ENCODE assay signal across 15 mouse cellular contexts in the genomic region with DNA sequence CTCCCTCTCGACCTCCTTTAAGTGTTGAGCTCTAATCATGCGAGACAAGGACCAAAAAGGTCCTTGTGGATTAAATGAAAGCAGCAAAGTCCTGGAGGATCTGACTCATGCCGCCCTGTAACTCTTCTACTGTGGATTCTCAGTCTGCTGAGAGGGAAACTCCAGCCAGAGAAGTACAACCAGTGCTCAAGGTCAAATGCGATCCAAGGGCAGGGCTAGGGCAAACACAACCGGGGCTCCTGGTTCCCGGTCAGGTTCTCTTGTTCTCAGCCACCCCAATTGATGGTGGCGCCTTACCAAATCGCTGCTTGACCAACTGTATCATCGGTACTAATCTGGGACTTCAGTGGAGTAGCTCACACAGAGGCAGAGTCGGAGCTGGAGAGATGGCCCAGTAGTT. TPM values are rescaled to one million over a fixed set of nuclear protein-coding genes. Genes with fewer than 3 reads are reported as not detected.
DNase-seq lines count a peak whose midpoint lies in the region; ATAC-seq and TF ChIP-seq lines count a peak whose summit lies in the region.
"Had no signal": no experiment of that assay in that cellular context is flagged by ENCODE, and none has a peak within 500 bp of the region (broad histone marks: within the 10 kb centered on the region; RNA-seq: fewer than 3 reads in every experiment).

No protein-coding gene starts in this region.

- H3K36me3 ChIP-seq in kidney, embryonic 16.5 days (ENCODE audit: insufficient read depth, low read length): no peaks in the 10 kb centered on the region
- H3K36me3 ChIP-seq in hindbrain, embryonic 13.5 days: peaks cover 4% of the 10 kb centered on the region; the same call in 1 of the 2 replicates
- H3K36me3 ChIP-seq in forebrain, embryonic 11.5 days (ENCODE audit: control insufficient read depth, insufficient read depth, low read length): no peaks in the 10 kb centered on the region
- H3K36me3 ChIP-seq: stomach, embryonic 15.5 days had no signal

- H3K9me3 ChIP-seq in kidney, embryonic 16.5 days (ENCODE audit: low read length): no peaks in the 10 kb centered on the region
- H3K9me3 ChIP-seq in hindbrain, embryonic 13.5 days: no peaks in the 10 kb centered on the region
- H3K9me3 ChIP-seq in forebrain, embryonic 11.5 days (ENCODE audit: control insufficient read depth, low read length): no peaks in the 10 kb centered on the region
- H3K9me3 ChIP-seq: embryonic facial prominence, embryonic 12.5 days; hindbrain, embryonic 10.5 days; limb, embryonic 12.5 days; megakaryocyte, embryonic 14.5 days; stomach, embryonic 15.5 days had no signal

- DNase-seq in heart, adult 11 months: peak; percentile 90
- no peak for DNase-seq in heart, postnatal 4 days
- DNase-seq in Patski (ENCODE audit: low read depth, low spot score): peak; percentile 78
- peak; percentile 13 to 17 for DNase-seq in cerebellum, postnatal 10 days
- no peak for DNase-seq in yolk sac, embryonic 10.5 days (ENCODE audit: low spot score)
- no peak for DNase-seq in forebrain, embryonic 11.5 days (ENCODE audit: low spot score)
- DNase-seq: forebrain, postnatal 0 days had no signal

- no peaks in the 10 kb centered on the region for H3K27me3 ChIP-seq in Patski
- no peaks in the 10 kb centered on the region for H3K27me3 ChIP-seq in kidney, embryonic 16.5 days (ENCODE audit: insufficient read depth, low read length)
- no peaks in the 10 kb centered on the region for H3K27me3 ChIP-seq in hindbrain, embryonic 13.5 days
- H3K27me3 ChIP-seq in forebrain, embryonic 11.5 days (ENCODE audit: control insufficient read depth, insufficient read depth, low read length): no peaks in the 10 kb centered on the region
- H3K27me3 ChIP-seq: embryonic facial prominence, embryonic 12.5 days; limb, embryonic 12.5 days; megakaryocyte, embryonic 14.5 days; stomach, embryonic 15.5 days had no signal

- H3K4me3 ChIP-seq in kidney, embryonic 16.5 days (ENCODE audit: low read length): no peak overlapping the region
- no peak overlapping the region for H3K4me3 ChIP-seq in hindbrain, embryonic 13.5 days
- no peak overlapping the region for H3K4me3 ChIP-seq in forebrain, embryonic 11.5 days (ENCODE audit: low read depth, low read length)
- H3K4me3 ChIP-seq: embryonic facial prominence, embryonic 12.5 days; hindbrain, embryonic 10.5 days; limb, embryonic 12.5 days; myocyte; stomach, embryonic 15.5 days had no signal

- 72% methylated on average over 10 of the region's 10 CpGs for WGBS in kidney, embryonic 16.5 days
- 91% methylated on average over 10 of the region's 10 CpGs for WGBS in hindbrain, embryonic 13.5 days
- WGBS in forebrain, embryonic 11.5 days: 83% methylated on average over 10 of the region's 10 CpGs

- CTCF ChIA-PET in Patski (lab: Charles Lee): interaction anchor here (1.6 to 2.6 kb wide), 2 partner anchors 10 to 144 kb away, joined by 7 to 19 read pairs; no protein-coding TSS in a partner anchor

- H3K4me2 ChIP-seq in kidney, embryonic 16.5 days (replicated peaks; ENCODE audit: low read depth, low read length): no peak overlapping the region
- H3K4me2 ChIP-seq in hindbrain, embryonic 13.5 days: no peak overlapping the region
- H3K4me2 ChIP-seq in forebrain, embryonic 11.5 days (ENCODE audit: low read depth, low read length, severe bottlenecking): no peak overlapping the region
- H3K4me2 ChIP-seq: embryonic facial prominence, embryonic 12.5 days; limb, embryonic 12.5 days; stomach, embryonic 15.5 days had no signal

- in situ Hi-C loops in Patski (cut with MboI; ENCODE audit: low pct_unique_long_range_greater_than_20kb): loop anchor here (5.0 kb wide), 1 partner anchor 84 kb away; no protein-coding TSS in a partner anchor

- ATAC-seq in Patski: peak; percentile 36
- ATAC-seq in kidney, embryonic 16.5 days (ENCODE audit: low FRiP score, low TSS enrichment): no peak
- ATAC-seq in hindbrain, embryonic 13.5 days (ENCODE audit: low FRiP score): no peak
- ATAC-seq in forebrain, embryonic 11.5 days (replicated peaks; ENCODE audit: low FRiP score): no peak
- ATAC-seq: forebrain, postnatal 0 days had no signal

- peaks cover 40% of the 10 kb centered on the region for H3K4me1 ChIP-seq in kidney, embryonic 16.5 days (ENCODE audit: insufficient read depth, low read length)
- peaks cover 32% of the 10 kb centered on the region for H3K4me1 ChIP-seq in hindbrain, embryonic 13.5 days (replicated peaks)
- no peaks in the 10 kb centered on the region; the same call in 1 of the 2 replicates for H3K4me1 ChIP-seq in forebrain, embryonic 11.5 days (replicated peaks; ENCODE audit: control insufficient read depth, insufficient read depth, low read length)

- peak overlapping the region; percentile 25 for H3K27ac ChIP-seq in kidney, embryonic 16.5 days (ENCODE audit: low read length)
- no peak overlapping the region for H3K27ac ChIP-seq in hindbrain, embryonic 13.5 days
- no peak overlapping the region for H3K27ac ChIP-seq in forebrain, embryonic 11.5 days (ENCODE audit: low read depth, low read length)
- H3K27ac ChIP-seq: embryonic facial prominence, embryonic 12.5 days; hindbrain, embryonic 10.5 days; stomach, embryonic 15.5 days had no signal

- POLR2A ChIA-PET in Patski (lab: Charles Lee): interaction anchor here (0.6 to 1.5 kb wide), 3 partner anchors 19 to 161 kb away, joined by 3 to 6 read pairs (median 3); no protein-coding TSS in a partner anchor

- no peak for TF ChIP-seq CTCF in Patski (IDR thresholded peaks at IDR 0.05)

- no peak overlapping the region for H3K9ac ChIP-seq in kidney, embryonic 16.5 days (replicated peaks; ENCODE audit: low read length)
- H3K9ac ChIP-seq in hindbrain, embryonic 13.5 days: no peak overlapping the region
- no peak overlapping the region for H3K9ac ChIP-seq in forebrain, embryonic 11.5 days (ENCODE audit: low read length)
- H3K9ac ChIP-seq: embryonic facial prominence, embryonic 12.5 days; forebrain, postnatal 0 days; limb, embryonic 12.5 days; stomach, embryonic 15.5 days had no signal

RNA-seq across cellular contexts. Expression of gene Fam53b, which starts 12.8 kb away (rescaled TPM):
- total RNA-seq in heart, postnatal 4 days (2021): 10 to 100 TPM; 29.6 to 38.3 TPM
- polyA plus RNA-seq in Patski (2021): 36.3 TPM
- 22.5 and 23.3 TPM in 2 replicates for polyA plus RNA-seq in kidney, embryonic 16.5 days (2015; fragmentation: Nextera tagmentation; extraction: Ambion mirVana)
- 16.9 and 19.3 TPM in 2 replicates for polyA plus RNA-seq in hindbrain, embryonic 13.5 days (2015; fragmentation: Nextera tagmentation; extraction: Ambion mirVana)
- 44.3 and 45.5 TPM in 2 replicates for polyA plus RNA-seq in forebrain, embryonic 11.5 days (2014; fragmentation: Nextera tagmentation; extraction: Ambion mirVana)

RNA-seq across cellular contexts. Expression of gene Eef1akmt2, which starts 51.6 kb away (rescaled TPM):
- total RNA-seq in heart, postnatal 4 days (2021): 10 to 100 TPM; 17.3 to 19.7 TPM
- polyA plus RNA-seq in Patski (2021): 42.7 TPM
- polyA plus RNA-seq in kidney, embryonic 16.5 days (2015; fragmentation: Nextera tagmentation; extraction: Ambion mirVana): 64.9 and 71.2 TPM in 2 replicates
- polyA plus RNA-seq in hindbrain, embryonic 13.5 days (2015; fragmentation: Nextera tagmentation; extraction: Ambion mirVana): 92.4 and 92.9 TPM in 2 replicates
- 80.7 and 91.7 TPM in 2 replicates for polyA plus RNA-seq in forebrain, embryonic 11.5 days (2014; fragmentation: Nextera tagmentation; extraction: Ambion mirVana)

RNA-seq across cellular contexts. Expression of gene Abraxas2, which starts 58.2 kb away (rescaled TPM):
- 10 to 100 TPM; 24.5 to 24.7 TPM for total RNA-seq in heart, postnatal 4 days (2021)
- polyA plus RNA-seq in Patski (2021): 40.5 TPM
- polyA plus RNA-seq in kidney, embryonic 16.5 days (2015; fragmentation: Nextera tagmentation; extraction: Ambion mirVana): 34.2 and 40.8 TPM in 2 replicates
- polyA plus RNA-seq in hindbrain, embryonic 13.5 days (2015; fragmentation: Nextera tagmentation; extraction: Ambion mirVana): 38.7 and 41.2 TPM in 2 replicates
- 34.9 and 40.6 TPM in 2 replicates for polyA plus RNA-seq in forebrain, embryonic 11.5 days (2014; fragmentation: Nextera tagmentation; extraction: Ambion mirVana)

Comparison
In these comparisons a context has a peak if more than half of its experiments do, and no peak if none do; other contexts are left out.
1. DNase-seq: peak in heart, adult 11 months (single experiment), Patski (single experiment) and cerebellum, postnatal 10 days (2 of 2); none in heart, postnatal 4 days (single experiment), yolk sac, embryonic 10.5 days (single experiment) and forebrain, embryonic 11.5 days (single experiment).